Mouse (Mus musculus) kidney, embryonic 16.5 days (tissue): ENCODE results near the gene Cadm1. TPM values are rescaled to one million over a fixed set of nuclear protein-coding genes. Genes with fewer than 3 reads are reported as not detected.

ENCODE experiments used
- ATAC-seq: fragments of 200-750 bp; cut with Nextera tagmentation; 2 replicates; pipeline ENCODE4 v1.8.0; 2017; ENCODE audit warnings: moderate TSS enrichment; ENCODE audit not compliant: low FRiP score, low TSS enrichment
- H3K27ac ChIP-seq: fragments of 300-500 bp; sonication (generic); 2 replicates; pipeline ENCODE4 v1.5.1; 2014; ENCODE audit warnings: low read length
- H3K27me3 ChIP-seq: fragments of 300-500 bp; sonication (generic); 2 replicates; pipeline ENCODE4 v1.6.1; 2014; ENCODE audit warnings: low read length, control low read depth, mixed read lengths; ENCODE audit not compliant: insufficient read depth
- H3K36me3 ChIP-seq: fragments of 300-500 bp; sonication (generic); 2 replicates; pipeline ENCODE4 v1.6.1; 2014; ENCODE audit warnings: low read length, control low read depth, mixed read lengths; ENCODE audit not compliant: insufficient read depth
- H3K4me1 ChIP-seq: fragments of 300-500 bp; sonication (generic); 2 replicates; pipeline ENCODE4 v1.6.1; 2014; ENCODE audit warnings: low read length, control low read depth, mixed read lengths; ENCODE audit not compliant: insufficient read depth
- H3K4me2 ChIP-seq: fragments of 300-500 bp; sonication (generic); replicated peaks from 2 replicates; pipeline ENCODE4 v1.6.1; 2014; ENCODE audit warnings: low read depth, low read length
- H3K4me3 ChIP-seq: fragments of 300-500 bp; sonication (generic); 2 replicates; pipeline ENCODE4 v1.5.1; 2014; ENCODE audit warnings: mild to moderate bottlenecking, low read length
- H3K9ac ChIP-seq: fragments of 300-500 bp; sonication (generic); replicated peaks from 2 replicates; pipeline ENCODE4 v1.6.1; 2014; ENCODE audit warnings: low read length
- H3K9me3 ChIP-seq: fragments of 300-500 bp; sonication (generic); 2 replicates; pipeline ENCODE4 v1.6.1; 2016; ENCODE audit warnings: low read length, control low read depth
- WGBS: fragments of 180-500 bp; shearing (Covaris S2); extraction: QIAGEN DNeasy Blood & Tissue Kit; methylation state at CpG from one replicate; pipeline ENCODE4 v1.1.7; 2014; 5-methylcytosine and 5-hydroxymethylcytosine counted together
- polyA plus RNA-seq: library from polyadenylated mRNA; unstranded; fragments of >200 nt; fragmentation: Nextera tagmentation; extraction: Ambion mirVana; gene quantifications from 2 replicates; pipeline ENCODE4 v1.2.1, GENCODE M21; 2015

Cadm1 gene
- polyA plus RNA-seq, 1 experiment from 2014 or later, result 64.7 TPM

- 51% methylated on average over 10 of the region's 10 CpGs for WGBS
- H3K4me2 ChIP-seq, result no peak overlapping the region
- ATAC-seq, result no peak
Observed at GRCm38 (mm10) chr9:47846275-47846674, 316.3 kb downstream of the Cadm1 start.

DNA sequence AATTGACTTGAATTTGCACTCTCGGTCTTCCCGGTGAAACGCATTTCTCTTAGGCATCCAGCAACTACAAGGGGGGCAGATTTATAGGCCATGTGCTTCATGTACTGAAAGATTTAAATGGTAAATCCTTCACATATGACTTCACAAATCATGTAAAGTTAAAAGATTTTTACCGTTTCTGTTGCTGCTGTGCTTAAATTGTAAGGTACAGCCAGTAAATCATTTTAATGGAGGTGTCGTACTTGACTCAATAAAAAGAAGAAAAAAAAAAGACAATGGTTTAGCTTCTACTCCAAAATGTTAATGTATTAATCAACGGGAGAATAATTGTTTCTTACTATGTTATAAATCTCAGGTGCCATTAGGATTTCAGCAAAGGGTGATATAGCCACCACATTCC is 317.0 kb downstream of the Cadm1 start:
- 25% methylated on average over 6 of the region's 6 CpGs for WGBS
- peaks cover 18% of the 10 kb centered on the region for H3K4me1 ChIP-seq
- no peaks in the 10 kb centered on the region for H3K9me3 ChIP-seq
- H3K9ac ChIP-seq, result no peak overlapping the region
- H3K36me3 ChIP-seq, result no peaks in the 10 kb centered on the region
- no peaks in the 10 kb centered on the region for H3K27me3 ChIP-seq
- ATAC-seq, result no peak
- no peak overlapping the region for H3K4me2 ChIP-seq
- H3K27ac ChIP-seq, result no peak overlapping the region
- no peak overlapping the region for H3K4me3 ChIP-seq

More at GRCm38 (mm10) chr9:47846275-47846674, 316.3 kb downstream of the Cadm1 start:
- Histone ChIP-seq H3K9ac (no peak overlapping the region), H3K9me3 (no peaks in the 10 kb centered on the region), H3K27me3 (no peaks in the 10 kb centered on the region), H3K36me3 (no peaks in the 10 kb centered on the region), H3K4me1 (peaks cover 18% of the 10 kb centered on the region), H3K27ac (no peak overlapping the region), H3K4me3 (no peak overlapping the region)

GRCm38 (mm10) chr9:47847797-47848196 is 317.8 kb downstream of the Cadm1 start:
- ATAC-seq, result peak; percentile 81
- Histone ChIP-seq H3K36me3 (no peaks in the 10 kb centered on the region), H3K9me3 (no peaks in the 10 kb centered on the region), H3K4me3 (no peak overlapping the region), H3K27me3 (no peaks in the 10 kb centered on the region), H3K27ac (no peak overlapping the region), H3K9ac (no peak overlapping the region), H3K4me1 (peaks cover 18% of the 10 kb centered on the region), H3K4me2 (no peak overlapping the region)
- 4% methylated on average over 4 of the region's 4 CpGs for WGBS

DNA sequence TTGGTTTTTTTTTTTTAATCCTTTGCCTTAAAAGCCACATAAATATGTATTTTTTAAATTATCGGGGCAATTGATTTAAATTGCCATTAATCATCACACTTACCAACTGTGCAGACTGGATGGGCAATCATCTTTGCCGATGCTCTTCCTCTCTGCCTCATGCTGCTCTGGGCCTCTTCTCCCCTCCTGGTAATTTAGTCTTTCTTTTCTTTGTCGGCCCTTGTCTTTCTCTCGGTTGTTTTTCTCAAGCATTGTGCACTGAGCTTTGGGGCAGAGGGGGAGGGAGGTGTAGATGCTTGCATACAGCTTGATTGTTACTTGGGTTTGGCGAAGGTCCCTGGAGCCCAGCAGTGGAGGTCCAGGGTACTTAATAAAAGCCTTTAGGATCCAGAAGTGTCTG is 318.8 kb downstream of the Cadm1 start:
- H3K36me3 ChIP-seq, result no peaks in the 10 kb centered on the region
- peaks cover 18% of the 10 kb centered on the region for H3K4me1 ChIP-seq
- H3K9ac ChIP-seq, result no peak overlapping the region
- WGBS, result 61% methylated on average over 5 of the region's 5 CpGs
- no peak overlapping the region for H3K4me3 ChIP-seq
- no peaks in the 10 kb centered on the region for H3K27me3 ChIP-seq
- no peak overlapping the region for H3K4me2 ChIP-seq
- H3K9me3 ChIP-seq, result no peaks in the 10 kb centered on the region
- ATAC-seq, result no peak
- no peak overlapping the region for H3K27ac ChIP-seq

DNA sequence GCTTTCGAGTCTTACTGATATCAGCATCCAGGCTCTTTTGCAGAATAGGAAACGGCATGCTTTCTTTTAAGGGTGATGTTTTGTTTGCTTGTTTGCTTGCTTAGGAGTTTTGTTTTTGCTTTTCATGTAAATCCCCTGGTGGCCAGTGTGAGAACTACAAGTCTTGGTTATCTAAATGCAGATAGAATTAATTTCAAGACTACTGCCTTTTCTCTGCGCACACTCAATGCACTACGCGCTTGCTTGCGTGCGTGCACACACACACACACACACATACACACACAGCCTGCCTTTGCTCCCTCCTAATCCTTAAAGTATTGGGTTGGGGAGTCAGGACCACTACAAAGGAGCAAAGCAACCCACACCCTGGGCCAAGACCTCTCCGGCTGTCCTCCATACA is 326.3 kb downstream of the Cadm1 start:
- ATAC-seq, result no peak

DNA sequence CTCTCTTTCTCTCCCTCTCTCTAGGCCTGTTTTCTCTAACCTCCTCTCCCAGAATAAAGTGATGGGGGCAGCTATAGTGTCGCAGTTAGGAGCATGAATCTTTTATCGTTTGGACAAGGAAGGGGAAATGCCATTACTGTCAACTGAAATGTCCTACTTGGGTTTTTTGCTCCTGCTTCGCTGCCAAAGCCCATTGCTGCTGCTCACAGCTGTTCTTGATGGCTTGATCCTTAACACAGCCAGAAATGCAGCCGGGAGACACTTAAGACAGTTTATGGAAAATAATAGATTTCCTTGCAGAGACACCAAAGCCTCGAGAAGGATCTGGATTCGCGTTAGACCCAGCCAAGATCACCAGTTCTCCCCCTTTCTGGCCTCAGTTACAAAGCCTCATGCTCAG is 327.3 kb downstream of the Cadm1 start:
- ATAC-seq, result no peak
- Histone ChIP-seq H3K36me3 (no peaks in the 10 kb centered on the region), H3K4me3 (no peak overlapping the region), H3K4me1 (peaks cover 30% of the 10 kb centered on the region), H3K27ac (no peak overlapping the region), H3K9ac (no peak overlapping the region), H3K27me3 (no peaks in the 10 kb centered on the region), H3K9me3 (no peaks in the 10 kb centered on the region), H3K4me2 (no peak overlapping the region)
- WGBS, result 44% methylated on average over 7 of the region's 7 CpGs

More for the DNA sequence above, 326.3 kb downstream of the Cadm1 start:
- Histone ChIP-seq H3K27me3 (no peaks in the 10 kb centered on the region), H3K9me3 (no peaks in the 10 kb centered on the region), H3K4me3 (no peak overlapping the region), H3K4me2 (no peak overlapping the region), H3K9ac (no peak overlapping the region), H3K4me1 (peaks cover 30% of the 10 kb centered on the region), H3K27ac (no peak overlapping the region), H3K36me3 (no peaks in the 10 kb centered on the region)
- WGBS, result 50% methylated on average over 8 of the region's 8 CpGs

GRCm38 (mm10) chr9:47858134-47858533 is 328.2 kb downstream of the Cadm1 start:
- Histone ChIP-seq H3K4me2 (no peak overlapping the region), H3K4me1 (peaks cover 30% of the 10 kb centered on the region)
- 65% methylated on average over 5 of the region's 5 CpGs for WGBS

DNA sequence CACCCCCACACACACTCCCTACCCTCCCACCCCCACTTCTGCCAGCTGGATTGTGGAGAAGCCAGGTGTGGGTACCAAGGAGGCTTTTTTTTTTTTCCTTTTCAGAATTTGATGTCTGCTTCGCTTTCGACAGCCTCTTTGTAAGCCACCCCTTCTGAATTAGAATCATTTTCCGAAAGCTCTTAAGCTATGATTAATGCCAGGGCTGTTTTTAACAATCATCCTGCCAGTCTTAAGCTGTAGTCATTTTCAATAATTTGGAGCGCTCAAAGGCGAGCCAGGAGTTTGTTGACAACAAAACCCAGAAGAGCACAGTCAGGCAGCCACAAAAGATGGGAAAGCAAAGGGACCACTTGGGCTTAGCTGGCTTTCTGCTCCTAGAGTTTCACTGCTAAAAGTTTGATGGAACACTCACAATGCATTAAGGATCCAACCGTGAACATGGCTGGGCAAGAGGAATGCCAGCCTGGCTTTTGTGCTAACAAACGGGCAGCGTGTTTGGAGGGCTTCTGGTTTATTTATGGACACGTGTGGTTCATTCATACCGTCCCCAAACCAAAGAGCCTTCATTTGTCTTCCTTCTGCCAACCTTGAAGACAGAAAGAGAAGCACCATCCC is 328.9 kb downstream of the Cadm1 start:
- Histone ChIP-seq H3K4me1 (peaks cover 30% of the 10 kb centered on the region), H3K4me3 (no peak overlapping the region), H3K27ac (no peak overlapping the region), H3K27me3 (0 out of 2 replicates have a peak, but pooled peaks cover 5% of the 10 kb centered on the region), H3K9ac (no peak overlapping the region), H3K9me3 (no peaks in the 10 kb centered on the region), H3K36me3 (no peaks in the 10 kb centered on the region), H3K4me2 (no peak overlapping the region)
- 54% methylated on average over 10 of the region's 10 CpGs for WGBS
- no peak for ATAC-seq

More at GRCm38 (mm10) chr9:47858134-47858533, 328.2 kb downstream of the Cadm1 start:
- H3K36me3 ChIP-seq, result no peaks in the 10 kb centered on the region
- H3K27ac ChIP-seq, result no peak overlapping the region
- no peak overlapping the region for H3K4me3 ChIP-seq
- ATAC-seq, result no peak
- no peak overlapping the region for H3K9ac ChIP-seq
- 0 out of 2 replicates have a peak, but pooled peaks cover 3% of the 10 kb centered on the region for H3K27me3 ChIP-seq
- no peaks in the 10 kb centered on the region for H3K9me3 ChIP-seq

DNA sequence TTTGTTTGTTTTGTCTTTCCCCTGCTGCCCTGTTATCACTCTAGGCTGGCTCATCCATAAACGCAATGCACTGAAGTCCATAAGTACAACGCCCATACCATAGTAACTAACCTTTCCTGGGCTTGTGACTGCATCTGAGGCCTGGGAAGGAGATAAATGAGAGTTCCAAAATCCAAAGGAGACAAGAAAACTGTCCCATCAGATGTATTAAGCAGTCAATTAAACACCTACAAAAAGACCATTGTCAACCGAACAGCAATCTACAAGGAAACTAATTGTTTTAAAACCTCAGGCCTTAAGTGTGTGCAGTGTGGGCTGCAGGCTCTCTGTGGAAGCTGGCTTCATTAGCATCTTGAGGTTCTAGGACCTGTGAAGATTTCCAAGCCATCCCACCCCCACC is 331.0 kb downstream of the Cadm1 start:
- H3K27ac ChIP-seq, result no peak overlapping the region
- no peaks in the 10 kb centered on the region for H3K36me3 ChIP-seq
- peaks cover 40% of the 10 kb centered on the region for H3K4me1 ChIP-seq
- ATAC-seq, result no peak
- WGBS, result 86% methylated on average over 3 of the region's 3 CpGs
- H3K27me3 ChIP-seq, result peaks cover 10% of the 10 kb centered on the region; the same call in 1 of the 2 replicates
- H3K9ac ChIP-seq, result no peak overlapping the region
- no peak overlapping the region for H3K4me3 ChIP-seq
- H3K4me2 ChIP-seq, result no peak overlapping the region
- H3K9me3 ChIP-seq, result no peaks in the 10 kb centered on the region

- H3K27ac ChIP-seq, result no peak overlapping the region
- WGBS, result 82% methylated on average over 2 of the region's 2 CpGs
- no peak overlapping the region for H3K4me2 ChIP-seq
- peaks cover 10% of the 10 kb centered on the region; the same call in 1 of the 2 replicates for H3K27me3 ChIP-seq
- no peak for ATAC-seq
- no peaks in the 10 kb centered on the region for H3K9me3 ChIP-seq
- peaks cover 37% of the 10 kb centered on the region for H3K4me1 ChIP-seq
- H3K36me3 ChIP-seq, result no peaks in the 10 kb centered on the region
- no peak overlapping the region for H3K4me3 ChIP-seq
- no peak overlapping the region for H3K9ac ChIP-seq
Observed at GRCm38 (mm10) chr9:47861783-47862182, 331.8 kb downstream of the Cadm1 start.
